ENCODE assay signal across 8 mouse cellular contexts in genomic region chr10:71347964-71348636, GRCm38 (mm10). TPM values are rescaled to one million over a fixed set of nuclear protein-coding genes. Genes with fewer than 3 reads are reported as not detected.
DNase-seq lines count a peak whose midpoint lies in the region; ATAC-seq lines count a peak whose summit lies in the region.

No protein-coding gene starts in this region.

- H3K9ac ChIP-seq in hindbrain, embryonic 15.5 days = peak overlapping the region; percentile 76
- peak overlapping the region; percentile 95 for H3K9ac ChIP-seq in liver, embryonic 13.5 days
- peak overlapping the region; percentile 84 for H3K9ac ChIP-seq in neural tube, embryonic 12.5 days

- no peaks in the 10 kb centered on the region for H3K27me3 ChIP-seq in hindbrain, embryonic 15.5 days
- no peaks in the 10 kb centered on the region for H3K27me3 ChIP-seq in liver, embryonic 13.5 days
- H3K27me3 ChIP-seq in neural tube, embryonic 12.5 days (replicated peaks) = no peaks in the 10 kb centered on the region

- peaks cover 3% of the 10 kb centered on the region for H3K4me1 ChIP-seq in brown adipose tissue, adult 24 weeks (ENCODE audit: control insufficient read depth, insufficient read depth, insufficient read length, low read length)
- H3K4me1 ChIP-seq in hindbrain, embryonic 15.5 days (replicated peaks) = peaks cover 41% of the 10 kb centered on the region
- peaks cover 49% of the 10 kb centered on the region for H3K4me1 ChIP-seq in liver, embryonic 13.5 days (replicated peaks)
- peaks cover 17% of the 10 kb centered on the region for H3K4me1 ChIP-seq in neural tube, embryonic 12.5 days

- H3K36me3 ChIP-seq in hindbrain, embryonic 15.5 days = no peaks in the 10 kb centered on the region
- H3K36me3 ChIP-seq in liver, embryonic 13.5 days = peaks cover 9% of the 10 kb centered on the region
- H3K36me3 ChIP-seq in neural tube, embryonic 12.5 days = no peaks in the 10 kb centered on the region; the same call in 1 of the 2 replicates

- H3K27ac ChIP-seq in brown adipose tissue, adult 24 weeks (replicated peaks; ENCODE audit: low read depth, low read length) = peak overlapping the region; percentile 64
- peak overlapping the region; percentile 81 for H3K27ac ChIP-seq in hindbrain, embryonic 15.5 days (replicated peaks)
- H3K27ac ChIP-seq in liver, embryonic 13.5 days = peak overlapping the region; percentile 90
- H3K27ac ChIP-seq in neural tube, embryonic 12.5 days = peak overlapping the region; percentile 80

- under 1% methylated on average over 48 of the region's 48 CpGs for WGBS in hindbrain, embryonic 15.5 days
- WGBS in liver, embryonic 13.5 days (ENCODE audit: insufficient replicate concordance) = under 1% methylated on average over 48 of the region's 48 CpGs
- WGBS in neural tube, embryonic 12.5 days = under 1% methylated on average over 48 of the region's 48 CpGs

- H3K4me2 ChIP-seq in hindbrain, embryonic 15.5 days = peak overlapping the region; percentile 94
- peak overlapping the region; percentile 97 for H3K4me2 ChIP-seq in liver, embryonic 13.5 days
- H3K4me2 ChIP-seq in neural tube, embryonic 12.5 days (replicated peaks) = peak overlapping the region; percentile 90

- peak overlapping the region; percentile 83 for H3K4me3 ChIP-seq in brown adipose tissue, adult 24 weeks (ENCODE audit: insufficient read depth, low read depth, low read length)
- peak overlapping the region; percentile 73 for H3K4me3 ChIP-seq in hindbrain, embryonic 15.5 days
- peak overlapping the region; percentile 94 for H3K4me3 ChIP-seq in liver, embryonic 13.5 days (replicated peaks)
- H3K4me3 ChIP-seq in neural tube, embryonic 12.5 days = peak overlapping the region; percentile 86

- H3K9me3 ChIP-seq in hindbrain, embryonic 15.5 days = no peaks in the 10 kb centered on the region
- H3K9me3 ChIP-seq in liver, embryonic 13.5 days (replicated peaks) = no peaks in the 10 kb centered on the region
- no peaks in the 10 kb centered on the region for H3K9me3 ChIP-seq in neural tube, embryonic 12.5 days

- peak; percentile 62 for ATAC-seq in hindbrain, embryonic 15.5 days (ENCODE audit: low FRiP score, low read depth)
- ATAC-seq in liver, embryonic 13.5 days (ENCODE audit: low read depth) = peak; percentile 16
- peak; percentile 68 for ATAC-seq in neural tube, embryonic 12.5 days (ENCODE audit: low FRiP score, low read depth)

- peak; percentile 31 for DNase-seq in spleen, adult 12 weeks (ENCODE audit: low spot score)
- DNase-seq in spleen, adult 18-20 months = no peak
- DNase-seq in gastrocnemius, adult 8-10 months (ENCODE audit: low spot score in 2 of 2) = peak; percentile 15 to 31
- peak; percentile 36 for DNase-seq in liver, embryonic 13.5 days
- DNase-seq in layer of hippocampus, adult 8-10 months (ENCODE audit: low spot score in 2 of 2) = no peak

RNA-seq across cellular contexts. Expression of gene Ipmk, which starts 0.5 kb away (rescaled TPM):
- 3.5 and 5.1 TPM in 2 replicates for polyA plus RNA-seq in brown adipose tissue, adult 24 weeks (2012; ENCODE audit: insufficient read depth, insufficient read length, missing spikeins)
- 10 to 100 TPM; 17.3 to 23.6 (median 18.5) TPM for total RNA-seq in gastrocnemius, adult 8-10 months (2022)
- 16.9 and 17.0 TPM in 2 replicates for polyA plus RNA-seq in hindbrain, embryonic 15.5 days (2015; fragmentation: Nextera tagmentation; extraction: Ambion mirVana)
- 8.3 and 11.2 TPM in 2 replicates for polyA plus RNA-seq in liver, embryonic 13.5 days (2015; fragmentation: Nextera tagmentation; extraction: Ambion mirVana)
- 22.1 and 23.2 TPM in 2 replicates for polyA plus RNA-seq in neural tube, embryonic 12.5 days (2016; fragmentation: Nextera tagmentation; extraction: Ambion mirVana)
- 10 to 100 TPM; 35.0 to 41.8 (median 37.4) TPM for total RNA-seq in layer of hippocampus, adult 8-10 months (2022)

RNA-seq across cellular contexts. Expression of gene Cisd1, which starts 3.3 kb away (rescaled TPM):
- polyA plus RNA-seq in brown adipose tissue, adult 24 weeks (2012; ENCODE audit: insufficient read depth, insufficient read length, missing spikeins) = 297 and 314 TPM in 2 replicates
- 100 to 1,000 TPM; 235 to 275 (median 257) TPM for total RNA-seq in gastrocnemius, adult 8-10 months (2022)
- 295 and 296 TPM in 2 replicates for polyA plus RNA-seq in hindbrain, embryonic 15.5 days (2015; fragmentation: Nextera tagmentation; extraction: Ambion mirVana)
- 101 and 103 TPM in 2 replicates for polyA plus RNA-seq in liver, embryonic 13.5 days (2015; fragmentation: Nextera tagmentation; extraction: Ambion mirVana)
- 163 and 173 TPM in 2 replicates for polyA plus RNA-seq in neural tube, embryonic 12.5 days (2016; fragmentation: Nextera tagmentation; extraction: Ambion mirVana)
- 100 to 1,000 TPM; 117 to 140 (median 130) TPM for total RNA-seq in layer of hippocampus, adult 8-10 months (2022)

Comparison
In these comparisons a context has a peak if more than half of its experiments do, and no peak if none do; other contexts are left out.
1. DNase-seq: peak in spleen, adult 12 weeks (single experiment), gastrocnemius, adult 8-10 months (2 of 2) and liver, embryonic 13.5 days (single experiment); none in spleen, adult 18-20 months (0 of 2) and layer of hippocampus, adult 8-10 months (0 of 2).
2. ATAC-seq: peak in every context shown above with its lines; median percentile 68 in neural tube, embryonic 12.5 days; 62 in hindbrain, embryonic 15.5 days; 16 in liver, embryonic 13.5 days.
3. Peak in every context shown above with its lines, with median percentiles within 50 percentile points of each other: H3K27ac ChIP-seq, H3K4me3 ChIP-seq, H3K4me2 ChIP-seq and H3K9ac ChIP-seq.